Mouse (Mus musculus): ENCODE measurements around the gene Galntl6. TPM values are rescaled to one million over a fixed set of nuclear protein-coding genes. Genes with fewer than 3 reads are reported as not detected.

Galntl6 gene
- polyA plus RNA-seq, 1 experiment from 2014 or later: 0.20 TPM

- no peak for TF ChIP-seq CTCF (IDR thresholded peaks at IDR 0.05; ENCODE audit: low read depth)
These were observed 243.4 kb downstream of the Galntl6 start for GRCm38 (mm10) chr8:58669075-58669474.

GRCm38 (mm10) chr8:58660019-58660418 is 252.4 kb downstream of the Galntl6 start:
- TF ChIP-seq CTCF (IDR thresholded peaks at IDR 0.05; ENCODE audit: low read depth): no peak
- Histone ChIP-seq H3K9me3 (ENCODE audit: control insufficient read depth) (no peaks in the 10 kb centered on the region), H3K9ac (ENCODE audit: low read depth, low read length) (no peak overlapping the region), H3K4me1 (replicated peaks; ENCODE audit: control insufficient read depth, insufficient read depth, low read length) (no peaks in the 10 kb centered on the region), H3K4me2 (replicated peaks; ENCODE audit: low read depth) (no peak overlapping the region), H3K4me3 (ENCODE audit: low read depth, low read length) (no peak overlapping the region), H3K27me3 (replicated peaks; ENCODE audit: control insufficient read depth, insufficient read depth, low read length) (no peaks in the 10 kb centered on the region), H3K27ac (ENCODE audit: low read depth, low read length) (no peak overlapping the region), H3K36me3 (ENCODE audit: control insufficient read depth, insufficient read depth) (no peaks in the 10 kb centered on the region)
- no peak for ATAC-seq

More at GRCm38 (mm10) chr8:58669075-58669474, 243.4 kb downstream of the Galntl6 start:
- Histone ChIP-seq H3K27me3 (replicated peaks; ENCODE audit: control insufficient read depth, insufficient read depth, low read length) (no peaks in the 10 kb centered on the region), H3K36me3 (ENCODE audit: control insufficient read depth, insufficient read depth) (no peaks in the 10 kb centered on the region), H3K4me1 (replicated peaks; ENCODE audit: control insufficient read depth, insufficient read depth, low read length) (no peaks in the 10 kb centered on the region), H3K27ac (ENCODE audit: low read depth, low read length) (no peak overlapping the region), H3K9ac (ENCODE audit: low read depth, low read length) (no peak overlapping the region), H3K4me2 (replicated peaks; ENCODE audit: low read depth) (no peak overlapping the region), H3K4me3 (ENCODE audit: low read depth, low read length) (no peak overlapping the region), H3K9me3 (ENCODE audit: control insufficient read depth) (no peaks in the 10 kb centered on the region)
- no peak for ATAC-seq
- 81% methylated on average over 2 of the region's 2 CpGs for WGBS

GRCm38 (mm10) chr8:58655631-58656030 is 256.8 kb downstream of the Galntl6 start:
- Histone ChIP-seq H3K4me1 (replicated peaks; ENCODE audit: control insufficient read depth, insufficient read depth, low read length) (no peaks in the 10 kb centered on the region), H3K36me3 (ENCODE audit: control insufficient read depth, insufficient read depth) (no peaks in the 10 kb centered on the region), H3K9ac (ENCODE audit: low read depth, low read length) (no peak overlapping the region), H3K9me3 (ENCODE audit: control insufficient read depth) (no peaks in the 10 kb centered on the region), H3K27ac (ENCODE audit: low read depth, low read length) (no peak overlapping the region), H3K4me2 (replicated peaks; ENCODE audit: low read depth) (no peak overlapping the region), H3K4me3 (ENCODE audit: low read depth, low read length) (no peak overlapping the region), H3K27me3 (replicated peaks; ENCODE audit: control insufficient read depth, insufficient read depth, low read length) (no peaks in the 10 kb centered on the region)
- 77% methylated on average over 4 of the region's 4 CpGs for WGBS
- ATAC-seq: no peak
- no peak for TF ChIP-seq CTCF (IDR thresholded peaks at IDR 0.05; ENCODE audit: low read depth)

GRCm38 (mm10) chr8:58606451-58606850 is 306.0 kb downstream of the Galntl6 start:
- H3K36me3 ChIP-seq (ENCODE audit: control insufficient read depth, insufficient read depth): no peaks in the 10 kb centered on the region
- no peak for TF ChIP-seq CTCF (IDR thresholded peaks at IDR 0.05; ENCODE audit: low read depth)
- H3K27me3 ChIP-seq (replicated peaks; ENCODE audit: control insufficient read depth, insufficient read depth, low read length): no peaks in the 10 kb centered on the region
- no peaks in the 10 kb centered on the region for H3K9me3 ChIP-seq (ENCODE audit: control insufficient read depth)
- H3K27ac ChIP-seq (ENCODE audit: low read depth, low read length): no peak overlapping the region
- no peaks in the 10 kb centered on the region for H3K4me1 ChIP-seq (replicated peaks; ENCODE audit: control insufficient read depth, insufficient read depth, low read length)
- H3K9ac ChIP-seq (ENCODE audit: low read depth, low read length): no peak overlapping the region
- no peak for ATAC-seq
- WGBS: 67% methylated on average over 4 of the region's 4 CpGs
- no peak overlapping the region for H3K4me2 ChIP-seq (replicated peaks; ENCODE audit: low read depth)
- no peak overlapping the region for H3K4me3 ChIP-seq (ENCODE audit: low read depth, low read length)

- Histone ChIP-seq H3K9ac (ENCODE audit: low read depth, low read length) (no peak overlapping the region), H3K4me2 (replicated peaks; ENCODE audit: low read depth) (no peak overlapping the region), H3K27ac (ENCODE audit: low read depth, low read length) (no peak overlapping the region), H3K27me3 (replicated peaks; ENCODE audit: control insufficient read depth, insufficient read depth, low read length) (no peaks in the 10 kb centered on the region), H3K9me3 (ENCODE audit: control insufficient read depth) (no peaks in the 10 kb centered on the region), H3K4me3 (ENCODE audit: low read depth, low read length) (no peak overlapping the region), H3K36me3 (ENCODE audit: control insufficient read depth, insufficient read depth) (no peaks in the 10 kb centered on the region), H3K4me1 (replicated peaks; ENCODE audit: control insufficient read depth, insufficient read depth, low read length) (no peaks in the 10 kb centered on the region)
- WGBS: 80% methylated on average over 4 of the region's 4 CpGs
- TF ChIP-seq CTCF (IDR thresholded peaks at IDR 0.05; ENCODE audit: low read depth): no peak
- no peak for ATAC-seq
These were observed 307.7 kb downstream of the Galntl6 start for GRCm38 (mm10) chr8:58604751-58605150.

GRCm38 (mm10) chr8:58597834-58598233 is 314.6 kb downstream of the Galntl6 start:
- Histone ChIP-seq H3K36me3 (ENCODE audit: control insufficient read depth, insufficient read depth) (no peaks in the 10 kb centered on the region), H3K4me3 (ENCODE audit: low read depth, low read length) (no peak overlapping the region), H3K4me2 (replicated peaks; ENCODE audit: low read depth) (no peak overlapping the region), H3K4me1 (replicated peaks; ENCODE audit: control insufficient read depth, insufficient read depth, low read length) (no peaks in the 10 kb centered on the region), H3K9ac (ENCODE audit: low read depth, low read length) (no peak overlapping the region), H3K9me3 (ENCODE audit: control insufficient read depth) (no peaks in the 10 kb centered on the region), H3K27ac (ENCODE audit: low read depth, low read length) (no peak overlapping the region), H3K27me3 (replicated peaks; ENCODE audit: control insufficient read depth, insufficient read depth, low read length) (no peaks in the 10 kb centered on the region)
- no peak for ATAC-seq
- TF ChIP-seq CTCF (IDR thresholded peaks at IDR 0.05; ENCODE audit: low read depth): no peak
- 79% methylated on average over 6 of the region's 6 CpGs for WGBS

GRCm38 (mm10) chr8:58575346-58575745 is 337.1 kb downstream of the Galntl6 start:
- no peak for ATAC-seq
- Histone ChIP-seq H3K27ac (ENCODE audit: low read depth, low read length) (no peak overlapping the region), H3K36me3 (ENCODE audit: control insufficient read depth, insufficient read depth) (no peaks in the 10 kb centered on the region), H3K4me1 (replicated peaks; ENCODE audit: control insufficient read depth, insufficient read depth, low read length) (no peaks in the 10 kb centered on the region), H3K27me3 (replicated peaks; ENCODE audit: control insufficient read depth, insufficient read depth, low read length) (no peaks in the 10 kb centered on the region), H3K9ac (ENCODE audit: low read depth, low read length) (no peak overlapping the region), H3K9me3 (ENCODE audit: control insufficient read depth) (no peaks in the 10 kb centered on the region), H3K4me3 (ENCODE audit: low read depth, low read length) (no peak overlapping the region), H3K4me2 (replicated peaks; ENCODE audit: low read depth) (no peak overlapping the region)
- no peak for TF ChIP-seq CTCF (IDR thresholded peaks at IDR 0.05; ENCODE audit: low read depth)
- WGBS: 81% methylated on average over 1 of the region's 1 CpGs
